Mouse (Mus musculus) inflammation-experienced regulatory T-cells, adult 6 months (primary cell): ENCODE data around the gene Hist1h4m. TPM values are rescaled to one million over a fixed set of nuclear protein-coding genes. Genes with fewer than 3 reads are reported as not detected.

Experiments
- ATAC-seq: one replicate; pipeline ENCODE4 v1.8.0; 2017
- polyA plus RNA-seq, 3 experiments: library from polyadenylated mRNA; unstranded; fragments of 100-300 nt; shearing (Covaris generic); gene quantifications; one replicate each; pipeline ENCODE4 v1.2.1; 2017

Gene Hist1h4m
- 10 to 100 TPM in 1 of 3 experiments, 1 to 10 TPM in 2; 5.8 to 17.9 (median 8.9) TPM for polyA plus RNA-seq

DNA sequence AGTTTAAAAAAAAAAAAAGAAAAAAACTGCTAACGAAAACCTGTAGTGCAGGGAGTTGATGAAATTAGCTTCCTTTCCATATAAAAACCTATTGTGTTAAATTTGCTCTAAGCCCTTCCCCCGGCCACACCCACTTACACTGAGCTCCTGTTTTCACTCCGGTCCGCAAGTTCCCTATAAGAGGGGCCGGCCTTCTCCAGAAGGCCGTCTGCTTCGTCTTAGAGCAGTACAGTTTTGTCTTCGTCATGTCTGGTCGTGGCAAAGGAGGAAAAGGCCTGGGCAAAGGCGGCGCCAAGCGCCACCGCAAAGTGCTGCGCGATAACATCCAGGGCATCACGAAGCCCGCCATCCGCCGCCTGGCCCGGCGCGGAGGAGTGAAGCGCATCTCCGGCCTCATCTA lies at the start of gene Hist1h4m:
Gene Hist1h4m, plus strand, starts transcription at position 208 of the 400 bp plus-strand sequence.
- peak; percentile 36 for ATAC-seq

- ATAC-seq = peak; percentile 91
Measured at GRCm38 (mm10) chr13:21778814-21779766, 32.5 kb upstream of the Hist1h4m start.

- no peak for ATAC-seq
Measured at GRCm38 (mm10) chr13:21779767-21780731, 31.5 kb upstream of the Hist1h4m start, which contains the start of gene Hist1h1b. TSS of gene Hist1h1b (minus strand) at chr13:21780625.

DNA sequence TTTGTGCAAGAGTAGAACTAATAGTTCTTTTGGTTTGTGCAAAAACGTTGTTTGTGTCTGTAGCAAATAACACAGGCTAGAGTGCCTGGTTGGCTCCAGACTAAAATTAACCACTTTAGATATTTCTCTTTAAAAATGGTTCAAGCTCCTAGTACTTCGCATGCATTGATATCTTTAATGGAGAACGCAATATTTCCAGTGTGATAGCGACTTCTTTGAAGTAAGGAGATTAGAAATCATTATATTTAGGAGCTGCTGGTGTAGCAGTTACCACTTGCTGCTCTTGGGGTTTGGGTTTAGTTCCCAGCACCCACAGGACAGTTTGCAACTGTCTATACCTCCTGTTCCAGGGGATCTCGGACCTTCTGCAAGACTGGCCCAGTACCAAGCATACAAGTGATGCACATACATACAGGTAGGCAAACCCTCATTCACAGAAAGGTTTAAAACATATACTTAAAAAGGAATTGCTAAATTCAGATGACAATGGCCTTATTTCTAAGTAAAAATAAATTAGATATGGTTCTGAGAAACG lies 30.5 kb upstream of the Hist1h4m start:
- no peak for ATAC-seq

DNA sequence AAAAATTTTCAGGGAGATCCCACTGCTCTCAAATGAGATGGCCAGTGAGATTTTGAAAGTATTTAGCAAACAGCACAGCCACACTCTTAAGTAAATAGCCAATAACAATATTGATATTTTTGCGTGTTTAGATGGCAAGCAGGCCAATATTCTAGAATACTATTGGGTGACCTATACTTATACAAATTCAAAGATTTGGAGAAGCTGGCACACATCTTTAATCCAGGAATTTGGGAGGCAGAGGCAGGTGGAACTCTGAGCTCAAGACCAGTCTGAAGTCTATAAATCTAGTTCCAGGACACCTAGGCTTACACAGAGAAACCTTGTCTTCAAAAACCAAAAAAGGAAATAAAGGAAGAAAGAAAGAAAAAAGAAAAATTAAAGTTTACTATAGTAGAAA lies 29.9 kb upstream of the Hist1h4m start:
- no peak for ATAC-seq

DNA sequence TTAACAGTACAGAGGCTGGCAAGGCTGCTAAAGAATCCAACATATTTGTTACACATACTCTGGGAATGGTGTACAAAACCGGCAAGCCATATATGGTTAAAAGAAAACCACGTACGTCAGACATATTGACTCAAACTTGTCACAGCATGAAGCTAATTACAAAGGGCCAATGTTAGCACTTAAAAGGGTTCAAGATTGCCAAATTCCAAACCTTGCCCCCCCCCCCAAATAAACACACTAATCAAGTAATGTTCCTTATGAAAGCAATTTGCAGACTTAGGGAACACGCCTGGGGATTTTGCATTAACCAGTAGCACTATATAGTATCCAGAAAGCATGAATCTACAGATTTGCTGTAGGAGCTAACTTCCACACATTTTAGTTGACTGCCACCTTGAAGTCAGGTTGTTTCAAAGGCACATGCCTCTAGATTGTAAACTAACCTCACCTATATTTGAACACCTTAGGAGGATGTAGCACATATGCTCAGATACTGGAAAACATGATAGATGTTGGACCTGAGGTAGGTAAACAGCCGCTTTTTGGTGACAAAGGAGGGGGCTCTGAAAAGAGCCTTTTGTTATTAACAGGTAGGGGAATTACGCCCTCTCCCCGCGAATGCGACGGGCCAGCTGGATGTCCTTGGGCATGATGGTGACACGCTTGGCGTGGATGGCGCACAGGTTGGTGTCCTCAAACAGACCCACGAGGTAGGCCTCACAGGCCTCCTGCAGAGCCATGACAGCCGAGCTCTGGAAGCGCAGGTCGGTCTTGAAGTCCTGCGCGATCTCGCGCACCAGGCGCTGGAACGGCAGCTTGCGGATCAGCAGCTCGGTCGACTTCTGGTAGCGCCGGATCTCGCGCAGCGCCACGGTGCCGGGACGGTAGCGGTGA lies 28.9 kb upstream of the Hist1h4m start:
- peak; percentile 2 for ATAC-seq

DNA sequence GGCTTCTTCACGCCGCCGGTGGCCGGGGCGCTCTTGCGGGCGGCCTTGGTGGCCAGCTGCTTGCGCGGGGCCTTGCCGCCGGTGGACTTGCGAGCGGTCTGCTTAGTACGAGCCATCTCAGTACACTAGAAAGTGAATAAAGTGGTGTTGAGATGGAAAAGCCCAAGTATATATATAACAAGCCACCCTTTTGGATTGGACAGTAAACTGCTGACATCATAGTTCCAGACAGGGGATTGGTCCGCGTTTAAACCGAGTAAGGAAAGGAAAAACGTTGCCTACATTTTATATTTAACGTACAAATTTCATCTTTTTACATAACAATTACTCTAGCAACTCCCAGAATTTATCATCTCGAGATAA lies 28.3 kb upstream of the Hist1h4m start, which contains the start of gene Hist1h3i:
Gene Hist1h3i, minus strand, starts transcription at position 116 of the 363 bp plus-strand sequence.
- ATAC-seq = peak; percentile 61

GRCm38 (mm10) chr13:21783734-21784161 lies 27.8 kb upstream of the Hist1h4m start:
- ATAC-seq = no peak

- ATAC-seq = no peak
Measured at GRCm38 (mm10) chr13:21784311-21784710, 27.2 kb upstream of the Hist1h4m start.

DNA sequence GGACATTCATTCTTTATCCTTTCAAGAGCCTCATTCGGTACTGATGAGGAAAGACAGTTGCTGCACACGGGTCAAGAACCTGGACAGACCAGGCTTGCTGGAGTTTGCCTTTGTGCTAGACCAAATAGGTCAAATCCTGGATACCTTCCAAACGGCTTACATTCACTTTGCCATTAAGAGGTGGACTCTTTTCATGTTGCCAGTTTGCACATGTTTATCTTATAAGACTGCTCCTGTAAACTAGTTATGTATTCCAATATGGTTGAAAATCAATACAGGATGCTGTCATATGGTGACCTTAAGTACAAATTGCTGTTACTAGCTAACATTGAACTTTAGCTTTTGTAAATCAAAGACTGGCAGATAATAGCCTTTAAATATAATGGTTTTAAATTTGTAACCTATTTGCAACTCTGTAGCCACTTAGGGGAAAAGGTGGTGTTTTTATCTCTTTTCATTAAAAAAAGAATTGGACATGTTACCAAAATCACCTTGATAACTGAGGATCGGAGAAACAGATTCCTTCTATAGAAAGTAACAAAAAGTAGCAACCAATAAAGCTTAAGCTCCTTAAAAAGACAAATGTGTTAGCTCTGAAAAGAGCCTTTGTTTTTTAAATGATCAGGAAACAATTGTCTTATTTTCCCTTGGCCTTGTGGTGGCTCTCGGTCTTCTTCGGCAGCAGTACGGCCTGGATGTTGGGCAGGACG lies 25.2 kb upstream of the Hist1h4m start:
- no peak for ATAC-seq

DNA sequence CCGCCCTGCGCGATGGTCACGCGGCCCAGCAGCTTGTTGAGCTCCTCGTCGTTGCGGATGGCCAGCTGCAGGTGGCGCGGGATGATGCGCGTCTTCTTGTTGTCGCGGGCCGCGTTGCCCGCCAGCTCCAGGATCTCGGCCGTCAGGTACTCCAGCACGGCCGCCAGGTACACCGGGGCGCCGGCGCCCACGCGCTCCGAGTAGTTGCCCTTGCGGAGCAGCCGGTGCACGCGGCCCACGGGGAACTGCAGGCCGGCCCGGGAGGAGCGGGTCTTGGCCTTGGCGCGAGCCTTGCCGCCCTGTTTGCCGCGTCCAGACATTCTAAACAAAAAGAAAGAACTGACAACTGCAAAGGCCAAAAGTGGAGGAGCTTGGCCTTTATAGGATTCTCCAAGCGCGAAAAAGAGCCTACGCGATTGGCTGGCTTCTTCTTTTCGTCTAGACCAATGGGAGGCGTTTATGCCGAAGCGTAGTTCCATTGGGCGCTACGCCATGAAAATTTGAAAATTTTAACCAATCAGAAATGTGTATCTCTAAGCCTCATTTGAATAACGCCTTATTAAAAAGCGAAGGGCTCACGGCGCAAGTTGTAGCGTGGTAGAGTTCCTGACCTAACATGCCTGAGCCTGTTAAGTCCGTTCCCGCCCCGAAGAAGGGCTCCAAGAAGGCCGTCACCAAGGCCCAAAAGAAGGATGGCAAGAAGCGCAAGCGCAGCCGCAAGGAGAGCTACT lies 24.5 kb upstream of the Hist1h4m start, which contains the start of the genes Hist1h2an and Hist1h2bp:
Gene Hist1h2an, minus strand, starts transcription at position 320 of the 731 bp plus-strand sequence.
Gene Hist1h2bp, plus strand, starts transcription at position 563 of the 731 bp plus-strand sequence.
- ATAC-seq = peak; percentile 90

DNA sequence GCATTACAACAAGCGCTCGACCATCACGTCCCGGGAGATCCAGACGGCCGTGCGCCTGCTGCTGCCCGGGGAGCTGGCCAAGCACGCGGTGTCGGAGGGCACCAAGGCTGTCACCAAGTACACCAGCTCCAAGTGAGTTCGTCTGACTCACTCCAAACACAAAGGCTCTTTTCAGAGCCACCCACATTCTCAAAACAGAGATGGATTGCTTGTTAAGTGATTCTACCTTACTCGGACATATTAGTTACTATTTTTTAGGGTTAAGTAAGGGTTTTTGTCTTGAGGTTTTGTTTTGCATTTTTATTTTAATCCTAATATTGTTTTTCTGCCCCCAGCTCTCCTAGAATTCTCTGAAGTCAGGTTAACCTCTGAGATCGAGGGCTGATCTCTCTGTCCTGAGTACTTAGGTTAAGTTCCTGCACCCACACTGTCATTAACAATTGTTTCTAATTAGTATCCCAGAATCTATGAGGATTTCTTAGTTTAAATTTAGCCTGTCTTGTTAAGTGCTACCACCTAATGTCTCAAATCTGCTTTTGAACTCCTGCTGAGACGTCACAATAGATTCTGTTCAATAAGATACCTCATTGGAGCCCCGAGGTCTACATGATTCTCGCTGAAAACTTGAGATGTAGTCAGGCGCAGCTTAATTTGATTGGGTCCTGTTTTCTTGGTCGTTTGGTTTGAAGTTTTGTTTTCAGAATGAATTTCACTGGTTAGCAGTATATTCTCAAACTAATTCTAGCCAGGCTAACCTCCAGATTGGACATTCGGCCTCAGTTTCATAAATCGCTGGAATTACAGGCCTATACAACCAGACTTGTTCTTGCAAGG lies 23.6 kb upstream of the Hist1h4m start:
- no peak for ATAC-seq

- ATAC-seq = no peak
Measured at GRCm38 (mm10) chr13:21789925-21790324, 21.6 kb upstream of the Hist1h4m start.

GRCm38 (mm10) chr13:21790601-21791283 lies 20.8 kb upstream of the Hist1h4m start:
- ATAC-seq = no peak

DNA sequence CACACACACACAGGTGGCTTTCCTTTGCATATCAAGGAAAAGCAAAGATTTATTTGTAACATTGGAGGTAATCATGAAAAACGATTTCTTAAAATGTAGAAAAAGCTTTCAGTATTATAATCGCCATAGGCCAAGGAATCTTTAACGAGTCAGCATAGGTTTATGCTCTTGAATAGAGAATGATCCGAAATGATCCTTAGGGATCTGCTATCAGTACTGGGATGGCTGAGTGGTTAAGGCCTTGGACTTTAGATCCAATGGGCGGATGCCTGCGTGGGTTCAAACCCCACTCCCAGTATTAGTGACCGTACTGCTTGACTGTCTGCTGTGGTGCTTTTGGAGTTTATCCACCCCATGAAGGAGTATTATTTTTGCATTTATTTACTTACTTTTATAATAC lies 16.0 kb upstream of the Hist1h4m start:
- ATAC-seq = no peak

DNA sequence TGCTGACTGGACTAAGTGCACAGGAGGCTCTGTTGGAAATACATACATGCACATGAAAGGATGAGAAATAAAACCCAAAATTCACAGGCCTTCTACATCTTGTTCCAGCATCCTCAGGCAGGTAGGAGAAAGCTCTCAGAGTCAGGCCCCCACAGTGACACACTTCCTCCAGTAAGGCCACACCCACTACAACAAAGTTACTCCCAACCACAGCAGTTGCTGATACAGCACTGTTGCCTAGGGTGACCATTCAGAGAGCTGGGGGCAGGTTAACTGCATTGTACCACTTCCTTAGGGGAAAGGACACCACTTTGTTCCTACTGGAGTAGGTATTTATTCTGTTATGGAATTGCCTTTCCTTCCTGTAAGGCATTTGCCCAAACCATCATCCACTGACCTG lies 14.4 kb upstream of the Hist1h4m start:
- ATAC-seq = peak; percentile 52

DNA sequence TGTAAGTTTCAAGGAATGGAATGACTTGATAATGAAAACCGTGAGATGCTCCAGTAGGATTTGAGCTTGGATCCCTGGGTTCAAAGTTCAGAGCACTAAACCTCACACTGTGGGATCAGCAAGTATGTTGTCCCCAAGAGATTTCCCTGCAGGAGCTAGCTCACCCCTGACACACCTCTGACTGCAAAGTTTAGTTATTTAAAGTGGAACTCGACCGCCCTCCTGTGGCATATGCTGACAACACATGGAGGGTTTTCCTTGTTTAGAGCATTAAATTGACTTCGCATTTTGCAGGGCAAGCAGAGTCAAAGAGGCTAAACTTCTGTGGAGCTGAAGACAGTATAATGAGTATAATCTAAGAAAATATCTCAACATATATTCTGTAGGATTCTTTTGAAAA lies 8.5 kb upstream of the Hist1h4m start:
- peak; percentile 94 for ATAC-seq

- ATAC-seq = peak; percentile 91
Measured at GRCm38 (mm10) chr13:21810073-21810472, 1.5 kb upstream of the Hist1h4m start, which contains the start of the genes Hist1h2bq and Hist1h2ao. TSS of gene Hist1h2bq (minus strand) at chr13:21810197. TSS of gene Hist1h2ao (plus strand) at chr13:21810465.
